Mouse (Mus musculus): ENCODE measurements around the gene Slc50a1. TPM values are rescaled to one million over a fixed set of nuclear protein-coding genes. Genes with fewer than 3 reads are reported as not detected.

Gene Slc50a1
- polyA plus RNA-seq, 1 experiment from 2014 or later, result 88.3 TPM

GRCm38 (mm10) chr3:89296761-89297396 is 26.5 kb upstream of the Slc50a1 start:
- TF ChIP-seq CTCF (IDR thresholded peaks at IDR 0.05), result no peak
- no peaks in the 10 kb centered on the region for H3K27me3 ChIP-seq
- DNase-seq (ENCODE audit: low read depth, low spot score) (no peak), ATAC-seq (peak; percentile 17)
- ChIA-PET CTCF (interaction anchor here (1.4 to 7.5 kb wide), 7 partner anchors 9 to 51 kb away, joined by 3 to 66 read pairs (median 7); partner anchors contain the start of genes Krtcap2 and Trim46), POLR2A (interaction anchor here (0.8 to 1.4 kb wide), 2 partner anchors 8 to 25 kb away, joined by 4 to 5 read pairs; no protein-coding TSS in a partner anchor)
- in situ Hi-C loops (cut with MboI; ENCODE audit: low pct_unique_long_range_greater_than_20kb), result no loop called here

GRCm38 (mm10) chr3:89295685-89296230 is 25.4 kb upstream of the Slc50a1 start:
- in situ Hi-C loops (cut with MboI; ENCODE audit: low pct_unique_long_range_greater_than_20kb), result no loop called here
- POLR2A ChIA-PET, result interaction anchor here (0.8 to 1.2 kb wide), 3 partner anchors 7 to 26 kb away, joined by 3 to 5 read pairs (median 4); no protein-coding TSS in a partner anchor
- ATAC-seq (no peak), DNase-seq (ENCODE audit: low read depth, low spot score) (no peak)
- TF ChIP-seq CTCF (IDR thresholded peaks at IDR 0.05), result no peak
- H3K27me3 ChIP-seq, result no peaks in the 10 kb centered on the region
- CTCF ChIA-PET, result interaction anchor here (1.1 to 7.5 kb wide), 4 partner anchors 9 to 45 kb away, joined by 3 to 66 read pairs (median 9); no protein-coding TSS in a partner anchor

- DNase-seq (ENCODE audit: low read depth, low spot score) (no peak), ATAC-seq (no peak)
- ChIA-PET CTCF (interaction anchor here (1.0 to 2.3 kb wide), 3 partner anchors 11 to 14 kb away, joined by 4 to 20 read pairs (median 5); partner anchors contain the start of gene Efna1), POLR2A (no interaction called here)
- no peak for TF ChIP-seq CTCF (IDR thresholded peaks at IDR 0.05)
- no peaks in the 10 kb centered on the region for H3K27me3 ChIP-seq
- in situ Hi-C loops (cut with MboI; ENCODE audit: low pct_unique_long_range_greater_than_20kb), result no loop called here
Measured at GRCm38 (mm10) chr3:89294195-89294594, 23.8 kb upstream of the Slc50a1 start.

- in situ Hi-C loops (cut with MboI; ENCODE audit: low pct_unique_long_range_greater_than_20kb), result no loop called here
- ChIA-PET POLR2A (interaction anchor here (1.7 kb wide), 1 partner anchor 10 kb away, joined by 5 read pairs; no protein-coding TSS in a partner anchor), CTCF (interaction anchor here (1.0 to 2.3 kb wide), 3 partner anchors 11 to 15 kb away, joined by 4 to 20 read pairs (median 5); partner anchors contain the start of gene Efna1)
- H3K27me3 ChIP-seq, result no peaks in the 10 kb centered on the region
- no peak for DNase-seq (ENCODE audit: low read depth, low spot score)
- no peak for TF ChIP-seq CTCF (IDR thresholded peaks at IDR 0.05)
- ATAC-seq, result no peak
Measured at GRCm38 (mm10) chr3:89293247-89293918, 23.0 kb upstream of the Slc50a1 start.

GRCm38 (mm10) chr3:89292303-89292702 is 21.9 kb upstream of the Slc50a1 start:
- no peak for TF ChIP-seq CTCF (IDR thresholded peaks at IDR 0.05)
- ChIA-PET CTCF (interaction anchor here (2.3 kb wide), 1 partner anchor 10 kb away, joined by 20 read pairs; the partner anchor contains the start of gene Efna1), POLR2A (interaction anchor here (1.7 kb wide), 1 partner anchor 11 kb away, joined by 5 read pairs; no protein-coding TSS in a partner anchor)
- no peak for DNase-seq (ENCODE audit: low read depth, low spot score)
- H3K27me3 ChIP-seq, result no peaks in the 10 kb centered on the region
- in situ Hi-C loops (cut with MboI; ENCODE audit: low pct_unique_long_range_greater_than_20kb), result no loop called here
- ATAC-seq, result no peak

GRCm38 (mm10) chr3:89291874-89292273 is 21.5 kb upstream of the Slc50a1 start:
- in situ Hi-C loops (cut with MboI; ENCODE audit: low pct_unique_long_range_greater_than_20kb), result no loop called here

GRCm38 (mm10) chr3:89288503-89288928 is 18.1 kb upstream of the Slc50a1 start:
- no peak for TF ChIP-seq CTCF (IDR thresholded peaks at IDR 0.05)
- DNase-seq (ENCODE audit: low read depth, low spot score) (no peak), ATAC-seq (no peak)
- POLR2A ChIA-PET, result interaction anchor here (0.5 to 4.6 kb wide), 4 partner anchors 8 to 42 kb away, joined by 3 to 31 read pairs (median 4); no protein-coding TSS in a partner anchor
- no peaks in the 10 kb centered on the region for H3K27me3 ChIP-seq
- in situ Hi-C loops (cut with MboI; ENCODE audit: low pct_unique_long_range_greater_than_20kb), result no loop called here
- CTCF ChIA-PET, result interaction anchor here (0.7 to 5.9 kb wide), 8 partner anchors 10 to 108 kb away, joined by 3 to 66 read pairs (median 6); partner anchors contain the start of genes Krtcap2 and Trim46

More at GRCm38 (mm10) chr3:89291874-89292273, 21.5 kb upstream of the Slc50a1 start:
- ChIA-PET POLR2A (interaction anchor here (1.7 kb wide), 1 partner anchor 11 kb away, joined by 5 read pairs; no protein-coding TSS in a partner anchor), CTCF (interaction anchor here (2.3 kb wide), 1 partner anchor 10 kb away, joined by 20 read pairs; the partner anchor contains the start of gene Efna1)
- no peaks in the 10 kb centered on the region for H3K27me3 ChIP-seq
- ATAC-seq (no peak), DNase-seq (ENCODE audit: low read depth, low spot score) (no peak)
- TF ChIP-seq CTCF (IDR thresholded peaks at IDR 0.05), result no peak

- in situ Hi-C loops (cut with MboI; ENCODE audit: low pct_unique_long_range_greater_than_20kb), result no loop called here
- POLR2A ChIA-PET, result interaction anchor here (0.6 to 4.6 kb wide), 7 partner anchors 8 to 197 kb away, joined by 3 to 31 read pairs (median 4); partner anchors contain the start of gene Trim46
Measured at GRCm38 (mm10) chr3:89287286-89287685, 16.9 kb upstream of the Slc50a1 start.

GRCm38 (mm10) chr3:89285526-89285925 is 15.2 kb upstream of the Slc50a1 start:
- CTCF ChIA-PET, result interaction anchor here (1.3 to 5.9 kb wide), 3 partner anchors 13 to 40 kb away, joined by 3 to 66 read pairs (median 33); partner anchors contain the start of genes Krtcap2 and Trim46
- POLR2A ChIA-PET, result interaction anchor here (1.6 kb wide), 1 partner anchor 37 kb away, joined by 5 read pairs; no protein-coding TSS in a partner anchor
- in situ Hi-C loops (cut with MboI; ENCODE audit: low pct_unique_long_range_greater_than_20kb), result no loop called here
- no peaks in the 10 kb centered on the region for H3K27me3 ChIP-seq
- no peak for ATAC-seq
- DNase-seq (ENCODE audit: low read depth, low spot score), result no peak
- TF ChIP-seq CTCF (IDR thresholded peaks at IDR 0.05), result no peak

More at GRCm38 (mm10) chr3:89287286-89287685, 16.9 kb upstream of the Slc50a1 start:
- no peak for TF ChIP-seq CTCF (IDR thresholded peaks at IDR 0.05)
- DNase-seq (ENCODE audit: low read depth, low spot score), result no peak
- CTCF ChIA-PET, result interaction anchor here (1.2 to 5.9 kb wide), 10 partner anchors 9 to 109 kb away, joined by 3 to 66 read pairs (median 6); partner anchors contain the start of genes Krtcap2 and Trim46
- ATAC-seq, result no peak
- H3K27me3 ChIP-seq, result no peaks in the 10 kb centered on the region
